Mouse (Mus musculus) CD8-positive naive resting alpha-beta T cell, adult 2 months (primary cell): ENCODE data around the gene Patz1.

ENCODE experiments used
- DNase-seq, 2 experiments: peaks; one replicate each; pipeline ENCODE4 v3.0.0; 2022; ENCODE audit warnings: low read depth in 2 of 2, low spot score in 2 of 2

Patz1 gene

DNA sequence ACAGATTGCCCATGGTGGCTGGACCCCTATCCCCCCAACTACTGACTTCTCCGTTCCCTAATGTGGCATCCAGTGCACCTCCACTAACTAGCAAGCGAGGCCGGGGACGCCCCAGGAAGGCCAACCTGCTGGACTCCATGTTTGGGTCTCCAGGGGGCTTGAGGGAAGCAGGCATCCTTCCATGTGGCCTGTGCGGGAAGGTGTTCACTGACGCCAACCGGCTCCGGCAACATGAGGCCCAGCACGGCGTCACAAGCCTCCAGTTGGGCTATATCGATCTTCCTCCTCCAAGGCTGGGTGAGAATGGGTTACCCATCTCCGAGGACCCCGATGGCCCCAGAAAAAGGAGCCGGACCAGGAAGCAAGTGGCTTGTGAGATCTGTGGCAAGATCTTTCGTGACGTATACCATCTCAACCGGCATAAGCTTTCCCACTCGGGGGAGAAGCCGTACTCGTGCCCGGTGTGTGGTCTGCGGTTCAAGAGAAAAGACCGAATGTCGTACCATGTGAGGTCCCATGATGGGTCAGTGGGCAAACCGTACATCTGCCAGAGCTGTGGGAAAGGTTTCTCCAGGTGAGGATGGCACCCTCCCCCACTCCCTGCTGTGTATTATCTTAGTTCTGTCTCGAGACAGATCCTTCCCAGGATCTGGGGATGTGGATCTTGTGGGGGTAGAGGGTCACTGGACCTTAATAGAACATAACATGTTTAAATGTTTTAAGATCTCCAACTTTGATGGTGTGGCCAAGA is 2.8 kb downstream of the Patz1 start:
- DNase-seq: peak; percentile 22 to 25

DNA sequence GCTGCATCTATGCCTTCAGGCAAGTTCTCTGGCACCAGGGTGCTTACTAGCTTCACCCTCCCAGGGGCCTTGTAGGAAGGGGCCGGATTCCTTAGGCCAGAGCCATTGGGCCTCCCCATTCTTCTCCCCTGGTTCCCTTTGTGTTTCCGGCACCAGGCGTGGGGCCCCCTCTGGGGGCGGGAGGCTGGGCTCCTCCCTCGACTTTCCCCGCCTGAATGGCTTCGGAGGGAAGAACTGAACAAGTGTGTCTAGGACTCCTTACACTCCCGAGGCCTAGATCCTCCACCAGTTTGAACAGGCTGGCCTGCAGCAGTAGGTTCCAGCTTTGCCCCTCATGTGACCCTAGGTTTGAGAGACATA is 3.4 kb downstream of the Patz1 start:
- peak; percentile 36 to 49 for DNase-seq

DNA sequence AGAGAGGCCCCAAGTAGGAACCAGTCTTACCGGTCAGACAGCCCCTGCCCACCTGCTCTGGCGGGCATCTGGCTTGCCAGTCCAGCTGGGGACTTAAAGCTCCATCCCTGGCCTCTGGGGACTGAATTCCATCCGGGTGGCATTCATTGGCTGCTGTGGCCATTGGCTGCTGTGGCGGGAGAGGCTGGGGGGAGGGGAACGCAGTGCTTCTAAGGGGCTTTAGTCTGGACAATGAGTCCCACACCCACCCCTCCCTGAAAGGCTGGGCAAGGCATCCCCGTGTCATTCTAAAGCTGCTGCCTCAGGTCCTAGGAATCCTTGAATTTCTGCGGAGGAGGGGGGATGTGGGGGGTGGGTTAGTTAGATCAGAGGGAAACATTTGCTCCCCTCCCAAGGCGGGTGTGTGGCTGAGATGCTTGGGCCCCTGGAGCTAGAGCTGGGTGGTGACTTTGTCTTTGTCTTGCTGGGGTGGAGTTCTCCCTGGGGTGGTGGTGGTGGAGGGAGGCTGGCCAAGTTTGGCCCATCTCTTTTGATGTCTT is 4.1 kb downstream of the Patz1 start:
- DNase-seq: no peak

DNA sequence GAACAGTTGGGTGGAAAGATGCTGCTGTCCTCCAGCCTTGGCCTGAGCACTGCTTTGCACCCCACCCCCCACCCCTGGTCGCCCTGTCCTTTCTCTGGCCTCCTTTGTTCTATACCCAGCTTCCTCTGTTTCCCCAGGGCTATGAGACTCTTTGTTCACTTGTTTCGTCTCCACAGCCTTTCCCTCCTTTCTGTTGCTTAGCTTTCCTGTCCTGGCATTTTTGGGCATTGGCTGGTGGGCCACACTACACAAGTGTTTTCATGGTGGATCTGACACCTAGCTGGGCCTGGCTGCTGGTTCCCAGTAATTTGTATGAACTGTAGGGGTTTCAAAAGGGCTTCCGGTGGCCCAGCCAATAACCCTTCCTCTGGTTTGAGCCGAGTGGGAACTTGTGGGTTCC is 4.7 kb downstream of the Patz1 start:
- DNase-seq: no peak

DNA sequence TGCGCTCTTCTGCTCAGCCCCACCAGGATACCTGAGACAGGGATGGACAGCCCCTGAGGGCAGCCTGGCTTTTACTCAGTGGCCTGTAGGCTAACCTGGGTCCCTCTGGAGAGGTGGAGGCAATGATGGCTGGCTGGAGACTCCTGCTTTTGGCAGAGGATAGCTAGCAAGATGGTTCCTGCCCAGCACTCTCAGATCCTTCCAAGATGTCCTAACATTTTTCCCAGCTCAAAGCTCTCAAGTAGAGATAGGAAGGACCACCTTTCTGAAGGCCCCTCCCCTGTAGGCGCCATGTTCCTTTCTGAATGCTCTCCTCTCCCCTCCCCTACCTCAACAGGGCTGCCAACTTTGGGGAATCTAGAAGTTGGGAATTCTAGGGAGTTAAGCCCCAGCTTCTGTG is 6.0 kb downstream of the Patz1 start:
- no peak for DNase-seq

DNA sequence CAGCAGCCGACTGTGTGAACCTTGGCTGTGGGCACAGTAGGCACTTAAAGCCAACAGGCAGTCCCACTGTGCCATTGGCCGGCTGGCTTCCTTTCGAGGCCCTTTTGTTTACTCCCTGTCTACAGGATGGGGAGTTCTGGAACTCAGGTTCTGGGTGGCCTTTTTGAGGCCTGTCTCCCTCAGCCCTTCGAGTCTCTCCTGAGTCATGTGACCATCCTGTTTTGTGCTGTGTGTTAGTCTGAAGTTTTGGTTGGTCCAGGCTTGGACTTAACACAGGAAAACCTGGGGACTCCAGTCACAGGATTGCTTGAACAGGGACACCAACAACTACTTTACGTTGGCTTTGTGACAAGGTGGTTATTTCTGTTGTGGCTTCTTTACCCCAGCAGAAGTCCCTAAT is 7.4 kb downstream of the Patz1 start:
- no peak for DNase-seq

DNA sequence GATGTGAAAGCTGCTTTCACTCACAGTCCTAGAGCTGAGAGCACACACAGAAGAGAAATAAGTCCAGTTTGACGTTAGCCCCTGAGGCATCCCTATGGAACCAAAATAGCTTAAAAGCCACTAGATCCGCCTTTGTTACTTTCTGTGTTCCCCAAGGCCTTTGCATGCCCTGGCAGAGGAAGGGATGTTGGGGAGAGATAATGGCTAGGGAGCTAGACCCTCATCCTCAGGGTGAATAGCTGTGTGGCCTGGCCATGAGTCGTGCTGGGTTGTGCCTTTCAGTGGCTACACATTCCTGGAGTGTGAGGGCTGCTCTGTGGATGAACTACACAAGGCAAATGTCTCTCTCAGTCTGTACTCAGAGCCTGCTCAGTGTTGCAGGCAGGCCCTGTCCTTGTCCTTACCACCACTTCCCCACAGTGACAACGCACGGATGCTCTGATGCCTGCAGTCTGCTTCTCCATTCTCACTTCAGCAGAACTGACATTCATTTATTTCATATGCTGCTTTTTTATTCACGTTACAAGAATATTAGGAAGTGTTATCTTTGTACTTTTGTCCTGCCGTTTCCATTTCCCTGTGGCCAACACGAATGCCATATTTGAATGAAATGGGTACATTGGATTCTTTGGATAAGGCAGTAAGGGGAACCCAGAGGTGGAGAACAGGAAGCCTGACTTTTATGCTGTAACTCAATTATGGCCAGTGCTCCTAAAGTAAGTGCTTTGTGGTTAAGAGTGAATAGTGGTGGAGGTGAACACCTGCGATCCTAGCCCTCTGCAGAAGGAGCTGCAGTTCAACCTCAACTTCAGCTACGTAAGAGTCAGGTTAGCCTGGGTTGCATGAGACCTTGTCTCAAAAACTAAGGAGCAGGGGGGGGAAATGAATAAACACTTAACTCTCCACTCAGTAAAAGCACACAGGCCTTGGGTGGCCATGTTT is 9.5 kb downstream of the Patz1 start:
- no peak for DNase-seq

DNA sequence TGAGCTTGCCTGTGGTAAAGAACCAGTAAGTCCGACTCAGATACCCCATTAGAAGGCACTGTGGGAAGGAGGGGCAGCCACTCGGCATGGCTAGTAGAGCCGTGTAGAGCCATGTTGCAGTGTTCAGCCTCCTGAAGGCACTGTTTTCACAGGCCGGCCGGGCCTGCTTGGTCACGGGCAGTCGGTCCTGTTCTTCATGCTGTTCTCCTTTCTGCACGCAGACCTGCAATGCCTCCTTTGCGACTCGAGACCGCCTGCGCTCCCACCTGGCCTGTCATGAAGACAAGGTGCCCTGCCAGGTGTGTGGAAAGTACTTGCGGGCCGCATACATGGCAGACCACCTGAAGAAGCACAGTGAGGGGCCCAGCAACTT is 10.1 kb downstream of the Patz1 start:
- no peak for DNase-seq

DNA sequence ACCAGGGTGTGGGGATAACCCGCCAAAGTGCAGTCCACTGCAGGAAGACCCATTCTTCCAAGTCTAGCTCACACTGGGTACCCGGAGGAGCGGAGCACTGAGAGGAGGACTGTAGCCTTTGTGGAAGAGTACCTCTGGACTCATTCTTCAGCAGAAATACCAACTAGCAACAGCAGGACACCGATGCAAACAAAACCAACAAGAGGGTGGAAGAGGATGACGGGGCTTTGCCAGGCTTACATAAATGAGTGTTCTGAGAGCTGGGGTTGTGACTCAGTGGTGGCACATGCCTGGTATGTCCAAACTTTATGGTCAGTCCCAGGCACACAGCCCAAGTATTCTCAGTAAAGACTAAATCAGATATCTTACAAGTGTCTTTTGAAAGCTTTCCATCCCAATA is 12.4 kb downstream of the Patz1 start:
- no peak for DNase-seq

DNA sequence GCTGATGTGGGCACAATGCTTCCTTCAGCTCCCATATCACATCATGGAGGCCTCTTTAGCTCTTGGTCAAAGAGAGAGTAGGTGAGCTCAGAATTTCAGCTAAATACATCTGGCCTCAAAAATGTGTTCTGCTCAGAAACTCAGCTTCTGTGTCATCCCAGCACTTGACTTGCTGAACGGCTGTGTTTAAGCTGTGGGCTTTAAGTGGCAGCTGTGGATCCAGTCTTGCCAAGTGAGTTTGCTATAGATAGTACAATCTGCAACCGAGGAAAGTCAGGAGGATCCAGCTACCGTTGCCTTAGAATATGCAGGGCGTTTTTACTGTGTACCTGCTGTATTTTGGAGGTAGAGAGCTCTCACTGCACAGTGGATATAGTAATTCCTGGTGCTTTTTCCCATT is 13.7 kb downstream of the Patz1 start:
- no peak for DNase-seq

DNA sequence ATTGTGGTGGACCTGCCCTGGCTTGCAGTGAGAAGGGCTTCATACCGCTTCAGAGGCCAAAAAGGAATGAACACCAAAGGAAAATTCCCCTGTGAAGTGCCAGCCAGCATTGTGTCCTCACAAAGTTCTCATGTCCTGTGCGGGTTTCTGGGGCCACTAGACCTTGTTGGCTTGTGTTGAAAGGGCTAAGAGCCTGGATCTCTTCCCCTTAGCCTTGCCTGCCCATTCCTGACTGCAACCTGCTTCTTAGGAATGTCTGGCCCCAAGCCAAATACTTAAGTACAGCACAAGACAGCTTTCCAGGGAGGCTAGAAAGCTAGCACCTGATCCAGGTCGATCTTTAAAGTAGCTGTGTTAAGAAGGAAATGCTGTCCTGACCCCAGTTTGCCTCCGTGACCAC is 14.1 kb downstream of the Patz1 start:
- no peak for DNase-seq

DNA sequence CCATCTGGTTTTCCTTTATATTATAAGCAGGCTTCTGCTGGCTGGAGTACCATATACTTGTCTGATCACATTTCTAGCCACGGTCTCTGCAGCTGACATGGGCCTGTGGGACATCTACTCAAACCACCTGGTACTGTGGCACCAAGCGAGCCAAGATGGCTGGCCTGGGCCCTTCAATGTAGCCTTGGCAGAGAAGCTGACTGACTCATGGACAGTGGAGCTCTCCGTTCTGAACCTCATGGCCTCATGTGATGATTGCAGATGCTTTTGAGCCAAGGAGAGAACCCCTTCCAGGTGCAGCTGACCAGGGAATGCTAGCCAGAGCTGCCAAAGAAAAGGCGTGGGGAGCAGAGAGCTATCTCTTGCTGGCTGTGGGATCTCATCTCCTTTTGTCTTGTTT is 17.1 kb downstream of the Patz1 start:
- DNase-seq: no peak

DNA sequence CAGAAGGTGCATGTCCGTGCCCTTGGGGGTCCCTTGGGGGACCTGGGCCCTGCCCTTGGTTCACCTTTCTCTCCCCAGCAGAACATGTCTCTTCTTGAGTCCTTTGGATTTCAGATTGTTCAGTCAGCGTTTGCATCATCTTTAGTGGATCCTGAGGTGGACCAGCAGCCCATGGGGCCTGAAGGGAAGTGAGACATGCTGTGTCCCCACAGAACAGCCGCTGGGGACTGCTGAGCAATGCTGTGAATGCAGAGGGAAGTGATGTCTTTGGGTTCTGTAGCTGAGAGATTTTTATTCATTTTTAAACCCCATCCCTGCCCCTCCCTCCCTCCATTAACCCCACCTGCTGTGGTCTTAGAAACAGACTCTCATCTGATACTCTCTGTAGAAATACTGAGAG is 19.2 kb downstream of the Patz1 start:
- no peak for DNase-seq

DNA sequence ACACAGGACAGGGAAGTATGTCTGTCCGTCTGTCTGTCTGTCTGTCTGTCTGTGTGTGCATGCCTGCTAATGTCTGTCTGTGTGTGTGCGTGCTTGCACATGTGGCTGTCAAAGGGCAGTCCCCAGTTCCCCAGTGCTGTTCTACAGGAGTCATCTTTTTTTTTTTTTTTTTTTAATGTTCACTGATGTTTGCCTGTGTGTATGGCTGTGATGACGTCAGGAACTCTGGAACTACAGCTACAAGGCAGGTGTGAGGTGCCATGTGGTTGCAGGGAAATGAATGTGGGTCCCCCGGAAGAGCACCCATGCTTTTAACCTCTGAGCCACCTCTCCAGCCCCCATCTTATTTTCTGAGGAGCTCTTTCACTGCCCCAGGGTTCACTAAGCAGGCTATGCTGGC is 21.2 kb downstream of the Patz1 start:
- DNase-seq: peak in 1 of 2 experiments; percentile 14

DNA sequence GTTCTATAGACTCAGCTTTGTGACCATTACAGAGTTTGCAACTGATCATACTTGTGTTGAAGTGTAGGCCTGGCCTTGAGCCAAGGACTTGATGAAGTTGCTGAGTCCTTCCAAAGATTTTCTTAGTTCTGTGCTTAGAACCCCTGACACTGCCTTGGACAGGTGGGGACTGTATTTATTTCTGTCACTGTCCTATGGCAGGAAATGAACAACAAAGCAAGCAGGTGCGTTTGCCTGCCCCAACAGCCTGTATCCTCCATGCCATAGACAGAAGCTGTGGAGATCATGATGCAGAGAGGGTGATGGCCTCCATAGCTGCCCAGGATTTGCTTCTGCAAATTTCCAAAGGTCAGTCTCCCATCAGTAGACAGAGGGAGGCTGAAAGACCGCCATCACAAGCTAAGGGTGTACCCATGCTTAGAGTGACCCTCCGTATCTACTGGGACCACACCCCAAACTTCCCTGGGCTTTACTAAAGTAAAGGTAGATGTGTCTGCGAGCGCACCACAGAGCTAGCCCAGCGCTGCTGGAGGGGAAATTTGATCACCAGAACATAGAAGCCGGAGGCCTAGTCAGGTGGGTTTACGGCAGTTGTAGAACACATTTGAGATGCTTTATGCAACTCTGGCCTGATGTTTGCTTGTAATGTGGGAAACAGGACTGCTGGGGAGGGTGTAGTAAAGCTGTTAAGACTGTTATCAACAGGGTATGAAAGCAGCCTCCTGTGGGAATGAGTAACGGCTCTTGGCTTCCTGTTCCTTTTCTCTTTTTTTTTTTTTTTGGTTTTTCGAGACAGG is 22.3 kb downstream of the Patz1 start:
- DNase-seq: no peak

DNA sequence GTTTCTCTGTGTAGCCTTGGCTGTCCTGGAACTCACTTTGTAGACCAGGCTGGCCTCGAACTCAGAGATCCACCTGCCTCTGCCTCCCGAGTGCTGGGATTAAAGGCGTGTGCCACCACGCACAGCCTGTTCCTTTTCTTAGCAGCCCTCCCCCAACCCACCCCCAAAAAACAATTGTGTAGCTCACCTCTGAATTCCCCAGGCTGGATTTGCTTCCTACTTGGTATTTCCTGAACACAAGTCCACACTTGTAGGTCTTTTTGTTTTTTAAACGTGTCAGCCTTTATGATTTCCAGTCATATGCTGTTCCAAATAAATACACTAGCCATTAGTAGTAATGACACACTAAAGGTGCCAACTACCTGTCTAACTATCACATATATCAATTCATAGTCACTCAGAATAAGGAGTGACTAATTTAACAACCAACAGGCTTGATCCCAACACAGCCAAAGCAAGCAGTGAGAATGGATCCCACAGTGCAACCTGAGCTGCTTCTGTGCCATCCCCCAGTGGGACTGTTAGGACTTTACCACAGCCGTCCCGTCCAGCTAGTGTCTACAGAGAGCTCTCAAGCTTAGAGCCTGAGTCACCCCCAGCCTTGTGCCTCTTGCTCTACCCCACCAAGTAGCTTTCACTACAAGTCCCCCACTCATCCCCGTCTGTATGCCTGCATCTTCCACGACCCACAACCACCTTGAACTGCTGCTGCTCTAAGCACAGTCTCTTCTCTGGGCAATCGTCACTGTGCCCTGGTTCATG is 23.1 kb downstream of the Patz1 start:
- DNase-seq: no peak

DNA sequence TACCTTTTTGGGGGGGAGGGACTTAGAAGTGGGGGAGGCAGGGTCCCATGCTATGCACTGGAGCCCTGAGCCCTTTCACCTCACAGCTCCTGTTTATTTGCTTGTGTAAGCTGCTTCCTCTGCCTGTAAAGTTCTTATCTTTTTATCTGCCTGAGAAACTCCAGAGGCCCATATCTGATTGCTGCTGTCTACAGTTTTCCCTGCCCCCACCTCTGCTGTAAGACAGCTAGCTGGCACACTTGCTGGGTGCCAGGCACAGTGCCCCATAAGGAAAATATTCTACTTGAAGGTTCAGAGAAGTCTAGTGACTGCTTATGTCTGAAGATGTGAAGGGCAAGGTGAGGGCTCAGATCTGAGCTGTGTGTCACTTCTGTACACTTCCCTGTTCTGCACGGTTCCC is 24.6 kb downstream of the Patz1 start:
- DNase-seq: no peak

DNA sequence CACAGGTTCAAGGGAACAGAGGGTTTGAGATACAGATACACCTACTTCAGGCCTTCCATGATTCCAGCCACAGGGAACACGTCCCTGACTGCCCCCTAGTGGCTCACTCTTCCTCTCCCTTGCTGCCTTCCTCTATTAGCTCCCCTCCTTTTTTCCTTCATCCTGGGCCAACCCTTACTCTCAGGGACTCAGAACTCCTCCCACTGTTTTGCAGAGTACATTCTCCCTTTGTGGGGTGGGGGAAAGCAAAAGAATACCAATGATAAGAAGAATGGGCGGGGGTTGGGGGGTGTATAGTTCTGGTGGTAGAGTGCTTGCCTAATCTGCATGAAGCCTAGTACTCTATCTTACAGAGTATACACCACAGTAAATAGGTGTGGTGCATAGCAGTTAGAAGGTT is 25.5 kb downstream of the Patz1 start:
- no peak for DNase-seq

DNA sequence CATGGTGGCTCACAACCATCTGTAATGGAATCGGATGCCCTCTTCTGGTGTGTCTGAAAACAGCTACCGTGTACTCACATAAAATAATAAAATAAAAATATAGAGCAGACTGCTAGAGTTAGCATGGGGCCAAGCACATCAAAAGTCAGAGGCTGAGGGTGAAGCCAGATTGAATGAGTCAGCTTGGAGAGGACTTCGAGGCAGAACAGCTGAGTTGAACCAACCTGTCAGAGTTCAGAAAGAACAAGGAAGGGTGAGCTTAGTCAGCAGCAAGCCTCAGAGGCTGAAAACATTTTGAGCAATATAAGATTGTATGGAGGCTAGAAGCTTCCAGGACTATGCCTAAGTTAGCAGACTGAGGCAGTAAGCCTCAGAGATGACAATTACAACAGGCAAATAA is 29.6 kb downstream of the Patz1 start:
- no peak for DNase-seq

DNA sequence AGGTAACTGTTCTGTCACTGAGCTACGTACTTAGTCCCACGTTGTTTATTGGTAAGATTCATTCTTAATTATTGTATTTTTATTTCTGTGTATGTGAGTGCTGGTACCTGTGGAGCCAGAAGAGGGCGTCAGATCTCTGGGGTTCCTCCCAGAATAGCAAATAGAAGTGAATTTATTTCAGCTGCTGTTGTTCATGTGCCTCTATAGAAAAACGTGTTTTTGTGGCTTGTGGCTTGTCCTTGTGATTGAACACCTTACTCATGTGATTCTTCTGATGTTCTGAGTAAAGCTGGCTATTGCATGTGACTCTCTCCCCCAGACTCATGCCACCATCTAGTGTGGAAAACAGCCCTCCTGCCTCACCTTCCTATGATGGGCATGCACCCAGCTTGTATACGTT is 39.6 kb downstream of the Patz1 start:
- peak; percentile 74 to 82 for DNase-seq
